Mouse (Mus musculus): ENCODE measurements around the gene Acsm4.
"Not testable (repeated sequence)": the region's sequence is repeated elsewhere in the genome, so short reads cannot be mapped to it uniquely, and the experiment has no call there.

The Acsm4 gene

GRCm38 (mm10) chr7:119689726-119690125 lies at the start of gene Acsm4:
Acsm4 (plus strand) TSS chr7:119690026.
- no peak for DNase-seq

GRCm38 (mm10) chr7:119642307-119642706 lies 47.5 kb upstream of the Acsm4 start:
- no peak for DNase-seq

GRCm38 (mm10) chr7:119667893-119668292 lies 21.9 kb upstream of the Acsm4 start:
- no peak for DNase-seq

GRCm38 (mm10) chr7:119670395-119670794 lies 19.4 kb upstream of the Acsm4 start:
- DNase-seq, result no peak

GRCm38 (mm10) chr7:119670925-119671324 lies 18.9 kb upstream of the Acsm4 start:
- DNase-seq, result no peak

GRCm38 (mm10) chr7:119673465-119673864 lies 16.4 kb upstream of the Acsm4 start:
- DNase-seq, result no peak

GRCm38 (mm10) chr7:119680107-119680506 lies 9.7 kb upstream of the Acsm4 start:
- no peak for DNase-seq

- no peak for DNase-seq
These were observed 7.1 kb upstream of the Acsm4 start for GRCm38 (mm10) chr7:119682699-119683098.

GRCm38 (mm10) chr7:119692302-119692701 lies 2.5 kb downstream of the Acsm4 start:
- DNase-seq, result no peak

- DNase-seq, result no peak
These were observed 5.1 kb downstream of the Acsm4 start for GRCm38 (mm10) chr7:119694926-119695325.

GRCm38 (mm10) chr7:119714111-119714510 lies 24.3 kb downstream of the Acsm4 start:
- DNase-seq, result no peak

GRCm38 (mm10) chr7:119720253-119720946 lies 30.6 kb downstream of the Acsm4 start, which contains the start of gene Thumpd1:
Thumpd1 (minus strand) TSS chr7:119720798.
- DNase-seq, result peak; percentile 77 to 80

GRCm38 (mm10) chr7:119720947-119721310 lies 31.1 kb downstream of the Acsm4 start:
- DNase-seq, result no peak

- DNase-seq, result no peak
These were observed 37.8 kb downstream of the Acsm4 start for GRCm38 (mm10) chr7:119727621-119728020.

- DNase-seq, result not testable (repeated sequence)
These were observed 41.4 kb downstream of the Acsm4 start for GRCm38 (mm10) chr7:119731262-119731661.

GRCm38 (mm10) chr7:119738877-119739276 lies 49.1 kb downstream of the Acsm4 start:
- no peak for DNase-seq

GRCm38 (mm10) chr7:119739798-119740468 lies 50.1 kb downstream of the Acsm4 start:
- DNase-seq, result not testable (repeated sequence)

- no peak for DNase-seq
These were observed 54.5 kb downstream of the Acsm4 start for GRCm38 (mm10) chr7:119744321-119744720.

GRCm38 (mm10) chr7:119745869-119746268 lies 56.0 kb downstream of the Acsm4 start:
- no peak for DNase-seq

GRCm38 (mm10) chr7:119748761-119749160 lies 58.9 kb downstream of the Acsm4 start:
- no peak for DNase-seq

- no peak for DNase-seq
These were observed 60.1 kb downstream of the Acsm4 start for GRCm38 (mm10) chr7:119749942-119750341.

GRCm38 (mm10) chr7:119753696-119754095 lies 63.9 kb downstream of the Acsm4 start:
- DNase-seq, result no peak

GRCm38 (mm10) chr7:119760527-119760951 lies 70.7 kb downstream of the Acsm4 start, which contains the start of gene Acsm3:
Acsm3 (plus strand) TSS chr7:119760923.
- DNase-seq, result no peak

GRCm38 (mm10) chr7:119762166-119762697 lies 72.4 kb downstream of the Acsm4 start:
- no peak for DNase-seq
